ENCODE assay signal across 8 mouse cellular contexts in genomic region chr7:80849710-80850109, GRCm38 (mm10). TPM values are rescaled to one million over a fixed set of nuclear protein-coding genes. Genes with fewer than 3 reads are reported as not detected.
DNase-seq lines count a peak whose midpoint lies in the region; ATAC-seq and TF ChIP-seq lines count a peak whose summit lies in the region.

No protein-coding gene starts in this region.

- no peaks in the 10 kb centered on the region for H3K36me3 ChIP-seq in liver, embryonic 12.5 days
- no peaks in the 10 kb centered on the region for H3K36me3 ChIP-seq in heart, embryonic 15.5 days
- H3K36me3 ChIP-seq in myocyte (ENCODE audit: control insufficient read depth, insufficient read depth), result peaks cover 3% of the 10 kb centered on the region

- no peak overlapping the region for H3K4me2 ChIP-seq in liver, embryonic 12.5 days
- peak overlapping the region; percentile 38 for H3K4me2 ChIP-seq in heart, embryonic 15.5 days
- peak overlapping the region; percentile 28 for H3K4me2 ChIP-seq in myocyte (ENCODE audit: low read depth)

- no peaks in the 10 kb centered on the region for H3K79me2 ChIP-seq in myocyte (ENCODE audit: control insufficient read depth, insufficient read depth)

- no peak overlapping the region for H3K9ac ChIP-seq in liver, embryonic 12.5 days
- no peak overlapping the region for H3K9ac ChIP-seq in heart, embryonic 15.5 days

- intact Hi-C loops in left cerebral cortex, postnatal 4 days (cut with DNase I), result loop anchor here (5.0 kb wide), 1 partner anchor 117 kb away; no protein-coding TSS in a partner anchor

- no peaks in the 10 kb centered on the region for H3K4me1 ChIP-seq in liver, embryonic 12.5 days
- H3K4me1 ChIP-seq in heart, embryonic 15.5 days (replicated peaks), result 0 out of 2 replicates have a peak, but pooled peaks cover 6% of the 10 kb centered on the region

- 23% methylated on average over 4 of the region's 4 CpGs for WGBS in liver, embryonic 12.5 days (ENCODE audit: insufficient replicate concordance)
- WGBS in heart, embryonic 15.5 days, result 15% methylated on average over 4 of the region's 4 CpGs

- H3ac ChIP-seq in myocyte (ENCODE audit: control insufficient read depth, insufficient read length), result no peak overlapping the region

- peak; percentile 44 for DNase-seq in liver
- DNase-seq in Muller cell, postnatal 12 days (ENCODE audit: inconsistent ontology term), result peak; percentile 63
- peak; percentile 86 for DNase-seq in embryo, embryonic 10.5 days (ENCODE audit: low spot score)
- peak; percentile 21 for DNase-seq in left cerebral cortex, postnatal 4 days
- DNase-seq in frontal cortex, postnatal 14 days (ENCODE audit: low spot score in 2 of 2), result no peak

- H3K9me3 ChIP-seq in liver, embryonic 12.5 days (replicated peaks), result no peaks in the 10 kb centered on the region
- H3K9me3 ChIP-seq in heart, embryonic 15.5 days (replicated peaks), result no peaks in the 10 kb centered on the region

- H3K4me3 ChIP-seq in liver, embryonic 12.5 days, result no peak overlapping the region
- 0 out of 2 replicates have a peak overlapping the region, but pooled peaks have one; percentile 3 for H3K4me3 ChIP-seq in heart, embryonic 15.5 days
- H3K4me3 ChIP-seq in myocyte, result no peak overlapping the region

- no peak for TF ChIP-seq POLR2A in myocyte (IDR thresholded peaks at IDR 0.05; ENCODE audit: insufficient read length, low read depth)

- ATAC-seq in liver, embryonic 12.5 days, result no peak
- ATAC-seq in heart, embryonic 15.5 days (replicated peaks; ENCODE audit: insufficient number of reproducible peaks, insufficient read depth, low FRiP score, low read depth), result peak; percentile 61; the same call in 1 of the 2 replicates

- H3K27me3 ChIP-seq in liver, embryonic 12.5 days (replicated peaks), result no peaks in the 10 kb centered on the region
- H3K27me3 ChIP-seq in heart, embryonic 15.5 days, result no peaks in the 10 kb centered on the region
- H3K27me3 ChIP-seq in myocyte (ENCODE audit: control insufficient read depth, insufficient read depth, insufficient read length), result no peaks in the 10 kb centered on the region

- H3K27ac ChIP-seq in liver, embryonic 12.5 days, result no peak overlapping the region
- H3K27ac ChIP-seq in heart, embryonic 15.5 days, result peak overlapping the region; percentile 53

TF ChIP-seq in myocyte, 11 proteins besides CTCF, POLR2A, EP300 and RAD21:
- no peak for TF ChIP-seq REST (IDR thresholded peaks at IDR 0.05; ENCODE audit: insufficient read depth, insufficient read length)
- no peak for TF ChIP-seq E2F4 (IDR thresholded peaks at IDR 0.05; ENCODE audit: insufficient read depth)
- TF ChIP-seq MAX (IDR thresholded peaks at IDR 0.05; ENCODE audit: low read depth), result no peak
- no peak for TF ChIP-seq MYOG (IDR thresholded peaks at IDR 0.05; ENCODE audit: control insufficient read depth in 1 of 3, insufficient read depth in 1 of 3, insufficient read length in 2 of 3, low read depth in 2 of 3)
- TF ChIP-seq USF1 (IDR thresholded peaks at IDR 0.05; ENCODE audit: low read depth), result no peak
- no peak for TF ChIP-seq CEBPB (IDR thresholded peaks at IDR 0.05; ENCODE audit: insufficient read depth, poor library complexity, severe bottlenecking)
- TF ChIP-seq POLR2AphosphoS2 (IDR thresholded peaks at IDR 0.05; ENCODE audit: insufficient read length, low read depth), result no peak
- TF ChIP-seq SRF (IDR thresholded peaks at IDR 0.05; ENCODE audit: control insufficient read depth, insufficient read length, low read depth), result no peak
- TF ChIP-seq TCF12 (IDR thresholded peaks at IDR 0.05; ENCODE audit: insufficient read depth, poor library complexity, severe bottlenecking), result no peak
- TF ChIP-seq TCF3 (IDR thresholded peaks at IDR 0.05; ENCODE audit: insufficient read length, low read depth), result no peak
- no peak for TF ChIP-seq MYOD1 (IDR thresholded peaks at IDR 0.05; ENCODE audit: control insufficient read depth in 1 of 3, insufficient read length in 2 of 3, low read depth in 2 of 3)

RNA-seq across cellular contexts. Expression of gene Zscan2, which starts 11.0 kb away (rescaled TPM):
- polyA plus RNA-seq in liver, embryonic 12.5 days (2016; fragmentation: Nextera tagmentation; extraction: Ambion mirVana), result 0.23 and 0.58 TPM in 2 replicates
- 1.8 and 2.0 TPM in 2 replicates for polyA plus RNA-seq in heart, embryonic 15.5 days (2015; fragmentation: Nextera tagmentation; extraction: Ambion mirVana)
- 10 to 100 TPM; 20.3 to 21.3 TPM for total RNA-seq in left cerebral cortex, postnatal 4 days (2021)
- polyA plus RNA-seq in myocyte (2012; fragmentation: generic; extraction: Trizol), result 6.3 TPM

RNA-seq across cellular contexts. Expression of gene Iqgap1, which starts 23.9 kb away (rescaled TPM):
- 19.4 and 19.9 TPM in 2 replicates for polyA plus RNA-seq in liver, embryonic 12.5 days (2016; fragmentation: Nextera tagmentation; extraction: Ambion mirVana)
- polyA plus RNA-seq in heart, embryonic 15.5 days (2015; fragmentation: Nextera tagmentation; extraction: Ambion mirVana), result 35.6 and 49.4 TPM in 2 replicates
- 10 to 100 TPM; 40.9 to 43.2 TPM for total RNA-seq in left cerebral cortex, postnatal 4 days (2021)
- 61.7 TPM for polyA plus RNA-seq in myocyte (2012; fragmentation: generic; extraction: Trizol)

RNA-seq across cellular contexts. Expression of gene Wdr73, which starts 51.4 kb away (rescaled TPM):
- 29.1 and 30.3 TPM in 2 replicates for polyA plus RNA-seq in liver, embryonic 12.5 days (2016; fragmentation: Nextera tagmentation; extraction: Ambion mirVana)
- polyA plus RNA-seq in heart, embryonic 15.5 days (2015; fragmentation: Nextera tagmentation; extraction: Ambion mirVana), result 16.3 and 20.9 TPM in 2 replicates
- 10 to 100 TPM; 29.6 to 36.7 TPM for total RNA-seq in left cerebral cortex, postnatal 4 days (2021)
- polyA plus RNA-seq in myocyte (2012; fragmentation: generic; extraction: Trizol), result 15.1 TPM

RNA-seq across cellular contexts. Expression of gene Nmb, which starts 55.2 kb away (rescaled TPM):
- polyA plus RNA-seq in liver, embryonic 12.5 days (2016; fragmentation: Nextera tagmentation; extraction: Ambion mirVana), result 1.6 and 2.4 TPM in 2 replicates
- polyA plus RNA-seq in heart, embryonic 15.5 days (2015; fragmentation: Nextera tagmentation; extraction: Ambion mirVana), result 4.6 and 4.8 TPM in 2 replicates
- 1 to 10 TPM; 8.4 to 9.0 TPM for total RNA-seq in left cerebral cortex, postnatal 4 days (2021)
- 0.98 TPM for polyA plus RNA-seq in myocyte (2012; fragmentation: generic; extraction: Trizol)

Comparison
In these comparisons a context has a peak if more than half of its experiments do, and no peak if none do; other contexts are left out.
1. DNase-seq: peak in liver (single experiment), Muller cell, postnatal 12 days (single experiment), embryo, embryonic 10.5 days (single experiment) and left cerebral cortex, postnatal 4 days (single experiment); none in frontal cortex, postnatal 14 days (0 of 2).